Mouse (Mus musculus) bone marrow, adult 2 months (tissue): ENCODE results near the gene Senp2.

ENCODE experiments used
- CTCF ChIP-seq: fragments of 200-500 bp; IDR thresholded peaks from 2 replicates; pipeline ENCODE4 v1.5.1; 2011; ENCODE audit warnings: low read length, control low read depth; ENCODE audit not compliant: control insufficient read depth, insufficient read depth
- POLR2A ChIP-seq: fragments of 200-500 bp; IDR thresholded peaks from 2 replicates; pipeline ENCODE4 v1.6.1; 2011; ENCODE audit warnings: low read depth, mild to moderate bottlenecking, control low read depth, low read length, borderline replicate concordance; ENCODE audit not compliant: control insufficient read depth

DNA sequence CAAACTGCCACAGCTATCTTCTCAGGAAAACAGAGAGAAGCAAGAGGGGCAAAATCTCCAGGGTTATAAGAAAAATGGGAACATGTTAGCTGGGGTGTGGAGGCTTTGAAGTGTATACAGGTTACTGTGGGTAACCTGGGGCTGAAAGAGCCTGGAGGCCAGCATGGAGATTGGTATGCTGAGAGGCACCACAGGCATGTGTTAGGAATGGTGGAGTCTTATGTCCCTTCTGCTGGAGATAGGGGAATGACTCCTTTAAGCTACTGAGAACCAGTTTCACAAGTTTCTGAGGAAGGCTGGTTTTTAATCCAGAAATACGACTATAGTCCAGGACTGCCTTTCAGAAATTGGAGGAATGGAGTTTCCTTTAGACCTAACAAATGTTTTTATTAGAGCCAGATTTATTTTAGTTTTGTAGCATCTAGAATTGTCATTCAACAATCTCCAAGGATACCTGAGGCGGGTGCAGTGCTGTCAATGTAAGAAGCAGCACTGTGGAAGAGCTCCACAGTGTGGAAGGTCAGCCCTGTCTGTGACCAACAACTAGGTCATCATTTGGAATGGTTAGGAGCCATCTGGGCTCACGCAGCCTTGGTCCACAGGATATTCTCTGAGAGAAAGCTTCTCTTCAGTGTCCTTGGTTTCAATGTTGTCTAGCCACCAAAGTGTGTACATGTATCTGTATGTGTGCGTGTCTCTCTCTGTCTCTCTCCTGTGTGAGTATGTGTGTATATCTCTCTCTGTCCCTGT is 9.2 kb upstream of the Senp2 start:
- TF ChIP-seq CTCF (no peak), POLR2A (no peak)
